Mouse (Mus musculus): ENCODE measurements around the gene Dera. TPM values are rescaled to one million over a fixed set of nuclear protein-coding genes. Genes with fewer than 3 reads are reported as not detected.

Gene Dera
- polyA plus RNA-seq, 1 experiment from 2014 or later, result 87.3 TPM

DNA sequence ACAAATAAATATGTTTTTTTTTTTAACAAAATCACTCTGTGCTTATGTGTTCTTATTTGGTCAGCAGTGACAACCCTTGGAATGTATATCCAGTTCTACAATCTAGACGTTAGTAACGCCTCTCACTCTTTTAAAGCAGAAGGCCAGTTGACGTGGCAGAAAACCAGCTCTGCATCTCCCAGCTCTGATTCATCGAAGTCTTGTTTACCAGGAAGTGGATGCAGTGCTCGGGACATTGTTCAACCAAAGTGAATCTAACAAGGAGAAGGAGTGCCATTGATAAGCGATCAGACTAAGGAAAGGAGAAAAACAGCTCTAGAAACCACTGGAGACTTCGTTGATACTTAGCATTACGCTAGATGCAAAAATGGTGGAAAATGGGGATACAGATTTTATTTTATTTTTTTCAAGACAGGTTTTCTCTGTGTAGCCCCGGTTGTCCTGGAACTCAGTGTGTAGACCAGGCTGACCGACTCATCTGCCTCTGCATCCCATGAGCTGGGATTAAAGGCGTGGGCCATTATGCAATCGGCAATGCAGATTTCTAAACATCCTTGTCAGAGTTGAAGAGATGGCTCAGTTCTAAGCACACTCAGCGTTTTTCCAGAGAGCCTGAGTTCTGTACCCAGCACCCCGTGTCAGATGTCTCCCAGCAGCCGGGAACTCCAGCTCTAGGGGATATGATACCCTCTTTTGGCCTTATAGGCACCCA is 32.0 kb upstream of the Dera start:
- no peaks in the 10 kb centered on the region for H3K9me3 ChIP-seq (ENCODE audit: control insufficient read depth, low read length)
- 83% methylated on average over 15 of the region's 15 CpGs for WGBS

DNA sequence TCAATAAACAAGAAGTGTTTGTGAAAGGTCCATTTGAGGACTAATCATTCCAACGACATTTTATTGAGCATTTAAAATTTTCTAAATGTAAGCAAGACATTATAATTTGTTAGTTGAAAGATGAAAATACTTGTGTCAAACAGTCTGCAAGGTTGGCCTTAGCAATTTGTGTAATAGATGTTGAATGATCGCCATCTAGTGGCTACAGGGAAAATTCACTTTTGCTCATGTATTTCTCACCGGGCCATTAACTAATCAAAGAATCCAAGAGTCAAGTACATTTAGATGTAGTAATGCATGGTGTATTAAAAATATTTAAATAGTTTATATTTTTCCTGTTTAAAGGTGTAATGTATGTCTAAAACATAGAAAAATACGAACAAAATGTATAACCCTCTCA is 30.4 kb upstream of the Dera start:
- DNase-seq (ENCODE audit: low spot score) (no peak), ATAC-seq (replicated peaks; ENCODE audit: low FRiP score) (no peak)
- Histone ChIP-seq H3K4me2 (no peak overlapping the region), H3K4me3 (ENCODE audit: low read depth, low read length) (no peak overlapping the region), H3K27me3 (replicated peaks; ENCODE audit: control insufficient read depth, insufficient read depth, low read length) (no peaks in the 10 kb centered on the region; the same call in 1 of the 2 replicates), H3K9ac (ENCODE audit: low read depth, low read length) (no peak overlapping the region), H3K4me1 (replicated peaks; ENCODE audit: control insufficient read depth, insufficient read depth, low read length) (no peaks in the 10 kb centered on the region), H3K9me3 (ENCODE audit: control insufficient read depth, low read length) (no peaks in the 10 kb centered on the region), H3K36me3 (ENCODE audit: control insufficient read depth, insufficient read depth, low read length) (no peaks in the 10 kb centered on the region), H3K27ac (ENCODE audit: low read depth, low read length) (no peak overlapping the region)
- 8% methylated on average over 4 of the region's 4 CpGs for WGBS

More for the DNA sequence above, 32.0 kb upstream of the Dera start:
- Histone ChIP-seq H3K9ac (ENCODE audit: low read depth, low read length) (no peak overlapping the region), H3K27me3 (replicated peaks; ENCODE audit: control insufficient read depth, insufficient read depth, low read length) (no peaks in the 10 kb centered on the region), H3K4me3 (ENCODE audit: low read depth, low read length) (no peak overlapping the region), H3K4me2 (no peak overlapping the region), H3K27ac (ENCODE audit: low read depth, low read length) (no peak overlapping the region), H3K4me1 (replicated peaks; ENCODE audit: control insufficient read depth, insufficient read depth, low read length) (no peaks in the 10 kb centered on the region), H3K36me3 (ENCODE audit: control insufficient read depth, insufficient read depth, low read length) (no peaks in the 10 kb centered on the region)
- no peak for ATAC-seq (replicated peaks; ENCODE audit: low FRiP score)
- DNase-seq (ENCODE audit: low spot score), result no peak

DNA sequence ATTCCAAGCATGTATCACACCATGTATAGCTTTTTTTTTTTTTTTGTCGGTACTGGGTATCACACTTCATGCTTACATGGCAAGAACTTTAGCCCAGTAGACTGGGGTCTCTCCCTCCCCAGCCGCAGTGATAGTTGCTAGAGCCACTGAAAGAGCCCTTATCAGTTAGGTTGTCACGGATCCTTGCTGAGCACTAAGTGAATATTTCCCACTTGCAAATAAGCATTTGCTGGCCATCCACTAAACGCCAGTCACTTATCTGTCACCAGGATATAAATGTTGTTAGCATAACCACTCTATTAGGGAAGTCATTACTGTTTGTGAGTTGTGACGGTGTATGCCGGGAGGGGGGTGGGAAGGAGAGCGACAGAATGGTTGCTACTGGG is 19.9 kb upstream of the Dera start:
- 4% methylated on average over 7 of the region's 7 CpGs for WGBS
- H3K4me3 ChIP-seq (ENCODE audit: low read depth, low read length), result peak overlapping the region; percentile 91
- peak overlapping the region; percentile 70 for H3K4me2 ChIP-seq
- H3K27ac ChIP-seq (ENCODE audit: low read depth, low read length), result no peak overlapping the region; the same call in 1 of the 2 replicates
- peak; percentile 57 for ATAC-seq (replicated peaks; ENCODE audit: low FRiP score)
- no peaks in the 10 kb centered on the region; the same call in 1 of the 2 replicates for H3K27me3 ChIP-seq (replicated peaks; ENCODE audit: control insufficient read depth, insufficient read depth, low read length)
- H3K9me3 ChIP-seq (ENCODE audit: control insufficient read depth, low read length), result no peaks in the 10 kb centered on the region
- peaks cover 6% of the 10 kb centered on the region for H3K4me1 ChIP-seq (replicated peaks; ENCODE audit: control insufficient read depth, insufficient read depth, low read length)
- no peak for DNase-seq (ENCODE audit: low spot score)
- H3K36me3 ChIP-seq (ENCODE audit: control insufficient read depth, insufficient read depth, low read length), result peaks cover 8% of the 10 kb centered on the region; the same call in 1 of the 2 replicates
- peak overlapping the region; percentile 92 for H3K9ac ChIP-seq (ENCODE audit: low read depth, low read length)

DNA sequence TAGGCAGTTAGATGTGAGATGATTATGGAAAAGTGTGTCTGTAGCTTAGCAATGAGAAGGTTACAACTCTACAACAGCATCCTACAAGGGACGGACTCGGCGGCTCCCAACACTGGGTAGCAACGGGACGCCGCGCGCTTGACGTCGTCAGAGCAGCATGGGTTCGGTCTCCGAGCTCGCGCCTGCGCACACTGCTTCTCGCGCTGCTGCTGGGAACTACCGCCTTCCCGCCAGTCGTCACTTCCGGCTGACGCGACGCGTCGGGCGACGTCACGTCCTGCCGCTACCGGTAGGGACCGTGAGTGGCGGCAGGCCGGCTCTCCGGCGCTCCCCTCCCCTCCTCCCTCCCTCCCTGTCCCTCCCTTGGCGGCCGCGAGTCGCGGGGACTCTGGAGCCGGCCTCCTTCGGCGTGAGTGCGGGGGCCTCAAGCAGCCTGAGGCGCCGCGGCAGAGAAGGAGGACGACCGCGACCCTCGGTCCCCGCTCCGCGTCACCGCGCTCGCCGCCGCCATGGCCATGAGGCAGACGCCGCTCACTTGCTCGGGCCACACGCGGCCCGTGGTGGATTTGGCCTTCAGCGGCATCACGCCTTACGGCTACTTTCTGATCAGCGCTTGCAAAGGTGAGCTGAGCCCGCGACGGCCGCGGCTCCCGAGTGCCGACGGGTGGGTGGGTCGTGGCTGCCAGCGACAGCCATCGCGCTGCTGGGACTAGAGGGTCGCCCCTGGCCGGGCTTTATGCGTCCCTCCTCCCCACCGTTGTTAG is 19.3 kb upstream of the Dera start, which contains the start of gene Strap:
Gene Strap (plus strand): TSS at position 233 of the 764 bp plus-strand sequence.
- peak within 1 kb of the TSS; percentile 88 for H3K4me2 ChIP-seq
- peaks cover 14% of the 10 kb centered on the region; the same call in 1 of the 2 replicates for H3K36me3 ChIP-seq (ENCODE audit: control insufficient read depth, insufficient read depth, low read length)
- ATAC-seq (replicated peaks; ENCODE audit: low FRiP score) (peak; percentile 98), DNase-seq (ENCODE audit: low spot score) (peak; percentile 94)
- peaks cover 6% of the 10 kb centered on the region for H3K4me1 ChIP-seq (replicated peaks; ENCODE audit: control insufficient read depth, insufficient read depth, low read length)
- peak within 1 kb of the TSS; percentile 91 for H3K4me3 ChIP-seq (ENCODE audit: low read depth, low read length)
- H3K27me3 ChIP-seq (replicated peaks; ENCODE audit: control insufficient read depth, insufficient read depth, low read length), result no peaks in the 10 kb centered on the region; the same call in 1 of the 2 replicates
- H3K27ac ChIP-seq (ENCODE audit: low read depth, low read length), result peak within 1 kb of the TSS; percentile 40
- no peaks in the 10 kb centered on the region for H3K9me3 ChIP-seq (ENCODE audit: control insufficient read depth, low read length)
- peak within 1 kb of the TSS; percentile 92 for H3K9ac ChIP-seq (ENCODE audit: low read depth, low read length)
- WGBS, result under 1% methylated on average over 79 of the region's 86 CpGs

DNA sequence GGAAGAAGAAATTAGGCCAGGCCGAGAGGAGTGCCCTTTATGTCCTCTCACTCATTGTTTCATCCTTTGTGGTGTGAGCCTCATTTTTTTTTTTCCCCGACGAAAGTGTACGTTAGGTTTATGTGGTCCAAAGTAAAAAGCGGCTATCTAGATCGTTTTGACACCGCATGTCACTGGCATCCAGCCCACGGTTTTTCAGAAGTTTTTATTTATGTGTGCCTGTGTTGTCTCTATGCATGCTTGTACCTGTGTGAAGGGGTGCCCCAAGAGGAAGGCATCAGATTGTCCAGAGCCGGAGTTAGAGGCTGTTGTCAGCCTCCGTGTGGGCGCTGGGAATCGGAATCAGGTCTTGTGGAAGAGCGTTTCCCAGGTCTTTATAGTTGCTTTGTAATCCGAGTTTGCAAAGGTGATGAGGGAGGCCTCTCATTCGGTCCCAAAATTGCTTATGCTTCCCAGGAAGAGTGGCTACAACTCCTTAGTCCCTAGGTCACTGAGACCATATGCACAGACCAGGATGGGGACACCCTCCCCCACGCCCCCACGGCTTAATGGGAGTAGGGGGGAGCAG is 18.6 kb upstream of the Dera start:
- H3K27ac ChIP-seq (ENCODE audit: low read depth, low read length), result peak overlapping the region; percentile 40
- peaks cover 6% of the 10 kb centered on the region for H3K4me1 ChIP-seq (replicated peaks; ENCODE audit: control insufficient read depth, insufficient read depth, low read length)
- peak overlapping the region; percentile 92 for H3K9ac ChIP-seq (ENCODE audit: low read depth, low read length)
- no peaks in the 10 kb centered on the region for H3K27me3 ChIP-seq (replicated peaks; ENCODE audit: control insufficient read depth, insufficient read depth, low read length)
- peaks cover 21% of the 10 kb centered on the region; the same call in 1 of the 2 replicates for H3K36me3 ChIP-seq (ENCODE audit: control insufficient read depth, insufficient read depth, low read length)
- H3K4me2 ChIP-seq, result peak overlapping the region; percentile 88
- 6% methylated on average over 17 of the region's 17 CpGs for WGBS
- H3K9me3 ChIP-seq (ENCODE audit: control insufficient read depth, low read length), result no peaks in the 10 kb centered on the region
- no peak for ATAC-seq (replicated peaks; ENCODE audit: low FRiP score)
- no peak for DNase-seq (ENCODE audit: low spot score)
- H3K4me3 ChIP-seq (ENCODE audit: low read depth, low read length), result peak overlapping the region; percentile 91

DNA sequence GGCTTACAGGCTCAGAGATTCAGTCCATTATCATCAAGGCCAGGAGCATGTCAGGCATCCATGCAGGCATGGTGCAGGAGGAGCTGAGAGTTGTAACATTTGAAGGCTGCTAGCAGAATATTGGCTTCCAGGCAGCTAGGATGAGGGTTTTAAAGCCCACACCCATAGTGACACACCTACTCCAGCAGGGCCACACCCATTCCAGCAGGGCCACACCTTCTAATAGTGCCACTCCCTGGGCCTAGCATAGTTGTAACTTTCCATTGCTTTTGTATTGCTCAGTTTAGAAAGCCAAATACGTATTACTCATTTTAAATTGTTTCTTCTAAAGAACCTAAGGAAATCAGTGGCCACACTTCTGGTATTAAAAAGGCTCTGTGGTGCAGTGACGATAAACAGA is 13.4 kb upstream of the Dera start:
- ATAC-seq (replicated peaks; ENCODE audit: low FRiP score) (peak; percentile 59; the same call in 1 of the 2 replicates), DNase-seq (ENCODE audit: low spot score) (no peak)
- WGBS, result 96% methylated on average over 2 of the region's 2 CpGs
- Histone ChIP-seq H3K4me1 (replicated peaks; ENCODE audit: control insufficient read depth, insufficient read depth, low read length) (peaks cover 6% of the 10 kb centered on the region), H3K27ac (ENCODE audit: low read depth, low read length) (no peak overlapping the region), H3K36me3 (ENCODE audit: control insufficient read depth, insufficient read depth, low read length) (peaks cover 39% of the 10 kb centered on the region), H3K4me3 (ENCODE audit: low read depth, low read length) (no peak overlapping the region), H3K4me2 (no peak overlapping the region), H3K9me3 (ENCODE audit: control insufficient read depth, low read length) (no peaks in the 10 kb centered on the region), H3K27me3 (replicated peaks; ENCODE audit: control insufficient read depth, insufficient read depth, low read length) (no peaks in the 10 kb centered on the region), H3K9ac (ENCODE audit: low read depth, low read length) (no peak overlapping the region)

DNA sequence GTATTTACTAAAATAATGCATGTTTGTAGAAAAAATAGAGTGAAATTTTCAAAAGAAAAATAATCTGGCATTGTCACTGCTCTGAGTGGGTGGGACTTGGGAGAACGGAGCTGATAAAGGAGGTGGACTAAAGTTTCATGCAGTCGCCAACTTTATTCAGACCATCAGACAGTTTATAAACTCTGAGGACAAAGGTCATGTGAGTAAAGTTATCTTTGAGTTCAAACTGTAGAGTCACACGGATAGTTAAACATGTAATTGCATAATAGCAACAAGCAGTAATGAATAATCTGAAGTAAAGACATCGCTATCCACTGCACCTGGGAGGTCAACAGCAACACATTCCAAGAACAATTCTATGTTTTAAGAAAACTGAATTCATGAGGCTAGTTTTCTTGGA is 9.6 kb upstream of the Dera start:
- H3K4me2 ChIP-seq, result no peak overlapping the region
- no peaks in the 10 kb centered on the region for H3K27me3 ChIP-seq (replicated peaks; ENCODE audit: control insufficient read depth, insufficient read depth, low read length)
- ATAC-seq (replicated peaks; ENCODE audit: low FRiP score) (no peak), DNase-seq (ENCODE audit: low spot score) (no peak)
- no peaks in the 10 kb centered on the region; the same call in none of the 2 replicates for H3K4me1 ChIP-seq (replicated peaks; ENCODE audit: control insufficient read depth, insufficient read depth, low read length)
- H3K27ac ChIP-seq (ENCODE audit: low read depth, low read length), result no peak overlapping the region
- no peaks in the 10 kb centered on the region for H3K9me3 ChIP-seq (ENCODE audit: control insufficient read depth, low read length)
- 87% methylated on average over 4 of the region's 4 CpGs for WGBS
- no peak overlapping the region for H3K9ac ChIP-seq (ENCODE audit: low read depth, low read length)
- H3K4me3 ChIP-seq (ENCODE audit: low read depth, low read length), result no peak overlapping the region
- H3K36me3 ChIP-seq (ENCODE audit: control insufficient read depth, insufficient read depth, low read length), result peaks cover 35% of the 10 kb centered on the region

DNA sequence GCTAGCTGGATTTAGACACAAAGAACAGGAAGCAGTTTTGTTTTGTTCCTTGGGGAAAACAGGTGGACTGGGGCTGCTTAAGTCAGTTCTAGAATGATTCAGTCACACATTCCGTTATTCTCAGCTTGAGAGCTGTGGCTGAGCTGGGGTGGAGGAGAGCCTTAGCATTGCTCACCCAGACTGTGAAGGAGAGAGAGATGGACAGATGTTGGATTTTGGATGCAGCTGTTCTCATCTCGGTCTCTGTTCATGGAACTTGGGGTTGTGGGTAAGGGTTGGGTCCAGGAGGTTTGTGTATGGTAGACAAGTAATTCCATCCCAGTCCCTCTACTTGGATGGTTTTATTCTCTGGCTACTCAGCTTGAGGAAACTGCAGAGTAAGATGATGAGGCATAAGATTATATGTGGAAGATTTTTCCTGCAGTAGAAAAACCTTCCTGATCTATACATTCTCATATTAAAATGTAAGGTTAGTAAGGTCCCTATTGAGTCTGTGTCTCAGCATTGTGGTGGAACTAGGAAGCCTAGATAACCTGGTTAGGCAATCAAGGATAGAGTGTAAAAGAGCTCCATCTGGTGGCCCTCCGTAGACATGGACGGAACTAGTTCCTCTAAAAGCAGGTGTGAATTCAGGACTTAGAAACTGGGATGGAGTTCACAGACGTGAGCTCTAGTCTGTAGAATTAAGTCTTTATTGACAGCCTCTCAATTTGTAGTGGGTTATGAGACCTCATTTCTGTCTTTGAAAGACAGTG is 7.0 kb upstream of the Dera start:
- peak; percentile 21 for DNase-seq (ENCODE audit: low spot score)
- H3K27me3 ChIP-seq (replicated peaks; ENCODE audit: control insufficient read depth, insufficient read depth, low read length), result no peaks in the 10 kb centered on the region
- no peak overlapping the region for H3K4me2 ChIP-seq
- no peaks in the 10 kb centered on the region for H3K9me3 ChIP-seq (ENCODE audit: control insufficient read depth, low read length)
- peak; percentile 57; the same call in 1 of the 2 replicates for ATAC-seq (replicated peaks; ENCODE audit: low FRiP score)
- peaks cover 34% of the 10 kb centered on the region for H3K36me3 ChIP-seq (ENCODE audit: control insufficient read depth, insufficient read depth, low read length)
- no peak overlapping the region for H3K4me3 ChIP-seq (ENCODE audit: low read depth, low read length)
- no peak overlapping the region for H3K27ac ChIP-seq (ENCODE audit: low read depth, low read length)
- H3K4me1 ChIP-seq (replicated peaks; ENCODE audit: control insufficient read depth, insufficient read depth, low read length), result no peaks in the 10 kb centered on the region
- no peak overlapping the region for H3K9ac ChIP-seq (ENCODE audit: low read depth, low read length)
- WGBS, result 79% methylated on average over 5 of the region's 5 CpGs

Measured in liver, embryonic 11.5 days (tissue).